Mouse (Mus musculus): ENCODE measurements around the gene N4bp1.

GRCm38 (mm10) chr8:86766548-86767211 lies 118.4 kb downstream of the N4bp1 start:
- TF ChIP-seq CTCF (conservative IDR thresholded peaks at IDR 0.05; ENCODE audit: insufficient read depth, insufficient read length, low read depth, low read length) (no peak), POLR2A (IDR thresholded peaks at IDR 0.05; ENCODE audit: low read depth, low read length) (no peak)
